Mouse (Mus musculus) spleen, adult 2 months (tissue): ENCODE measurements at regions not wholly inside any gene's neighbourhood (a gene's known extent, or its start where the extent isn't known, plus 50 kb on each side); places are given as distances from the start of the nearest gene placed in this dataset.

Experiments used
- CTCF ChIP-seq: fragments of 200-500 bp; IDR thresholded peaks from 2 replicates; pipeline ENCODE4 v1.5.1; 2011; ENCODE audit warnings: mild to moderate bottlenecking, inconsistent platforms; ENCODE audit not compliant: insufficient read depth, insufficient read length, insufficient replicate concordance; ENCODE audit errors: extremely low read depth
- POLR2A ChIP-seq: fragments of 200-500 bp; IDR thresholded peaks from 2 replicates; pipeline ENCODE4 v1.6.1; 2011; ENCODE audit warnings: low read depth, low read length, inconsistent platforms

GRCm38 (mm10) chr16:78454509-78454908 is 77.5 kb upstream of the Btg3 start:
- TF ChIP-seq CTCF (no peak), POLR2A (no peak)
